Mouse (Mus musculus) liver, embryonic 14.5 days (tissue): Measurements from ENCODE around the gene Ddx4. TPM values are rescaled to one million over a fixed set of nuclear protein-coding genes. Genes with fewer than 3 reads are reported as not detected.
A peak's percentile ranks its signal among the peaks of the same experiment; 100 is the strongest.

Experiments used
- ATAC-seq: fragments of 200-750 bp; cut with Nextera tagmentation; 2 replicates; pipeline ENCODE4 v1.8.0; 2017; ENCODE audit warnings: moderate number of reproducible peaks, mild to moderate bottlenecking, moderate library complexity; ENCODE audit not compliant: insufficient read depth
- DNase-seq, 3 experiments: peaks; one replicate each; pipeline ENCODE4 v3.0.0-alpha.2; 2012 to 2013; ENCODE audit warnings: low read depth in 3 of 3, low spot score in 3 of 3
- H3K27ac ChIP-seq: fragments of 300-500 bp; sonication (generic); 2 replicates; pipeline ENCODE4 v1.5.1; 2014; ENCODE audit warnings: moderate library complexity, mild to moderate bottlenecking, control low read depth, inconsistent platforms
- H3K27me3 ChIP-seq: fragments of 300-500 bp; sonication (generic); 2 replicates; pipeline ENCODE4 v1.6.1; 2014; ENCODE audit warnings: mild to moderate bottlenecking, low read length, moderate library complexity; ENCODE audit not compliant: control insufficient read depth, insufficient read depth
- H3K36me3 ChIP-seq: fragments of 300-500 bp; sonication (generic); replicated peaks from 2 replicates; pipeline ENCODE4 v1.6.1; 2014; ENCODE audit warnings: low read depth; ENCODE audit not compliant: control insufficient read depth, insufficient read depth
- H3K4me1 ChIP-seq, 2 experiments: fragments of 200-500 bp in 1 of 2; fragments of 300-500 bp in 1 of 2; sonication (generic) in 1 of 2; replicated peaks; 2 replicates each; pipeline ENCODE4 v1.6.1; 2012 to 2014; ENCODE audit warnings: antibody characterized with exemption in 1 of 2, inconsistent platforms in 1 of 2, low read length in 1 of 2; ENCODE audit not compliant: control insufficient read depth in 2 of 2, insufficient read depth in 2 of 2
- H3K4me2 ChIP-seq: fragments of 300-500 bp; sonication (generic); 2 replicates; pipeline ENCODE4 v1.6.1; 2014; ENCODE audit warnings: low read depth, mild to moderate bottlenecking, control low read depth, moderate library complexity
- H3K4me3 ChIP-seq, 2 experiments: fragments of 200-500 bp in 1 of 2; fragments of 300-500 bp in 1 of 2; sonication (generic) in 1 of 2; 2 replicates each; pipeline ENCODE4 v1.5.1; 2012 to 2014; ENCODE audit warnings: low read depth in 2 of 2, low read length in 2 of 2, mild to moderate bottlenecking in 2 of 2, control low read depth in 1 of 2, inconsistent platforms in 1 of 2, moderate library complexity in 1 of 2; ENCODE audit not compliant: insufficient read depth in 1 of 2
- H3K9ac ChIP-seq: fragments of 300-500 bp; sonication (generic); replicated peaks from 2 replicates; pipeline ENCODE4 v1.6.1; 2014; ENCODE audit warnings: mild to moderate bottlenecking, control low read depth, moderate library complexity
- H3K9me3 ChIP-seq: fragments of 300-500 bp; sonication (generic); 2 replicates; pipeline ENCODE4 v1.6.1; 2016; ENCODE audit warnings: low read length, mixed read lengths; ENCODE audit not compliant: control insufficient read depth
- CTCF ChIP-seq: IDR thresholded peaks from 2 replicates; pipeline ENCODE4 v1.5.1; 2016; ENCODE audit warnings: antibody characterized with exemption, low read depth, control low read depth
- EP300 ChIP-seq: IDR thresholded peaks from 2 replicates; pipeline ENCODE4 v1.6.1; 2016; ENCODE audit warnings: antibody characterized with exemption, low read depth
- WGBS: fragments of 180-500 bp; shearing (Covaris S2); extraction: QIAGEN DNeasy Blood & Tissue Kit; methylation state at CpG from one replicate; pipeline ENCODE4 v1.1.7; 2014; ENCODE audit not compliant: insufficient replicate concordance; 5-methylcytosine and 5-hydroxymethylcytosine counted together
- polyA plus RNA-seq, 2 experiments: library from polyadenylated mRNA; depleted of rRNA in 1 of 2; stranded (reverse) in 1 of 2; unstranded in 1 of 2; fragments of >200 nt; fragmentation: Nextera tagmentation in 1 of 2; extraction: Ambion mirVana in 1 of 2; gene quantifications; 2 replicates each; pipeline versions ENCODE4 v1.2.1 to v1.2.3; 2012 to 2014

The Ddx4 gene
- polyA plus RNA-seq, 2 experiments = 0.09 to 0.32 TPM

- H3K9me3 ChIP-seq = no peaks in the 10 kb centered on the region
- H3K36me3 ChIP-seq = peaks cover 15% of the 10 kb centered on the region
- TF ChIP-seq EP300 = no peak
- TF ChIP-seq CTCF = peak; percentile 54
- peaks cover 0 to 11% of the 10 kb centered on the region in 2 experiments; a peak in 3 of 4 replicates for H3K4me1 ChIP-seq
- no peak overlapping the region for H3K4me3 ChIP-seq
- DNase-seq = no peak
- 63% methylated on average over 13 of the region's 13 CpGs for WGBS
- H3K4me2 ChIP-seq = no peak overlapping the region
- no peaks in the 10 kb centered on the region for H3K27me3 ChIP-seq
- no peak overlapping the region for H3K9ac ChIP-seq
- no peak overlapping the region for H3K27ac ChIP-seq
- ATAC-seq = no peak; the same call in 1 of the 2 replicates
Measured at GRCm38 (mm10) chr13:112671708-112672107, 19.4 kb upstream of the Ddx4 start.

GRCm38 (mm10) chr13:112667215-112667614 is 14.9 kb upstream of the Ddx4 start:
- H3K4me1 ChIP-seq = peaks cover 0 to 3% of the 10 kb centered on the region in 2 experiments; a peak in 3 of 4 replicates
- no peak overlapping the region for H3K4me3 ChIP-seq
- H3K27ac ChIP-seq = no peak overlapping the region
- H3K27me3 ChIP-seq = no peaks in the 10 kb centered on the region
- no peaks in the 10 kb centered on the region for H3K9me3 ChIP-seq
- WGBS = 70% methylated on average over 9 of the region's 9 CpGs
- no peak for TF ChIP-seq CTCF
- TF ChIP-seq EP300 = no peak
- DNase-seq = no peak
- H3K9ac ChIP-seq = no peak overlapping the region
- ATAC-seq = no peak
- H3K36me3 ChIP-seq = peaks cover 13% of the 10 kb centered on the region
- H3K4me2 ChIP-seq = no peak overlapping the region

GRCm38 (mm10) chr13:112666433-112667024 is 14.3 kb upstream of the Ddx4 start:
- Histone ChIP-seq H3K9me3 (no peaks in the 10 kb centered on the region), H3K36me3 (peaks cover 13% of the 10 kb centered on the region), H3K4me1 (peaks cover 0 to 2% of the 10 kb centered on the region in 2 experiments; a peak in 1 of 4 replicates), H3K27ac (no peak overlapping the region), H3K27me3 (no peaks in the 10 kb centered on the region), H3K4me3 (no peak overlapping the region), H3K9ac (no peak overlapping the region), H3K4me2 (no peak overlapping the region)
- WGBS = 74% methylated on average over 10 of the region's 10 CpGs
- DNase-seq (no peak), ATAC-seq (no peak)
- no peak for TF ChIP-seq EP300
- TF ChIP-seq CTCF = no peak

- H3K36me3 ChIP-seq = no peaks in the 10 kb centered on the region
- H3K27me3 ChIP-seq = no peaks in the 10 kb centered on the region
- DNase-seq = no peak
- H3K4me1 ChIP-seq = peaks cover 4 to 5% of the 10 kb centered on the region in 2 experiments; a peak in 3 of 4 replicates
- no peak for ATAC-seq
- no peak overlapping the region for H3K27ac ChIP-seq
- H3K4me3 ChIP-seq = peak overlapping the region; percentile 98 to 99; a peak in 3 of 4 replicates
- TF ChIP-seq CTCF (no peak), EP300 (no peak)
- 61% methylated on average over 2 of the region's 2 CpGs for WGBS
- H3K4me2 ChIP-seq = peak overlapping the region; percentile 91
- H3K9ac ChIP-seq = no peak overlapping the region; the same call in 1 of the 2 replicates
- no peaks in the 10 kb centered on the region for H3K9me3 ChIP-seq
Measured at GRCm38 (mm10) chr13:112661687-112662086, 9.4 kb upstream of the Ddx4 start.

- Histone ChIP-seq H3K9me3 (no peaks in the 10 kb centered on the region), H3K36me3 (no peaks in the 10 kb centered on the region), H3K27me3 (no peaks in the 10 kb centered on the region), H3K4me2 (peak within 1 kb of the TSS; percentile 91), H3K4me3 (peak within 1 kb of the TSS; percentile 98 to 99), H3K4me1 (peaks cover 4 to 5% of the 10 kb centered on the region in 2 experiments; a peak in 3 of 4 replicates), H3K27ac (peak within 1 kb of the TSS; percentile 71), H3K9ac (peak within 1 kb of the TSS; percentile 99)
- 1% methylated on average over 33 of the region's 33 CpGs for WGBS
- ATAC-seq (peak; percentile 99), DNase-seq (peak; percentile 89 to 91 (median 89))
- TF ChIP-seq CTCF (no peak), EP300 (no peak)
Measured at GRCm38 (mm10) chr13:112660574-112661381, 8.5 kb upstream of the Ddx4 start, which contains the start of gene Slc38a9. Gene Slc38a9, plus strand, starts transcription at chr13:112660751.
